Comparison of ENCODE assay signal across 1 mouse cellular context in the genomic region with DNA sequence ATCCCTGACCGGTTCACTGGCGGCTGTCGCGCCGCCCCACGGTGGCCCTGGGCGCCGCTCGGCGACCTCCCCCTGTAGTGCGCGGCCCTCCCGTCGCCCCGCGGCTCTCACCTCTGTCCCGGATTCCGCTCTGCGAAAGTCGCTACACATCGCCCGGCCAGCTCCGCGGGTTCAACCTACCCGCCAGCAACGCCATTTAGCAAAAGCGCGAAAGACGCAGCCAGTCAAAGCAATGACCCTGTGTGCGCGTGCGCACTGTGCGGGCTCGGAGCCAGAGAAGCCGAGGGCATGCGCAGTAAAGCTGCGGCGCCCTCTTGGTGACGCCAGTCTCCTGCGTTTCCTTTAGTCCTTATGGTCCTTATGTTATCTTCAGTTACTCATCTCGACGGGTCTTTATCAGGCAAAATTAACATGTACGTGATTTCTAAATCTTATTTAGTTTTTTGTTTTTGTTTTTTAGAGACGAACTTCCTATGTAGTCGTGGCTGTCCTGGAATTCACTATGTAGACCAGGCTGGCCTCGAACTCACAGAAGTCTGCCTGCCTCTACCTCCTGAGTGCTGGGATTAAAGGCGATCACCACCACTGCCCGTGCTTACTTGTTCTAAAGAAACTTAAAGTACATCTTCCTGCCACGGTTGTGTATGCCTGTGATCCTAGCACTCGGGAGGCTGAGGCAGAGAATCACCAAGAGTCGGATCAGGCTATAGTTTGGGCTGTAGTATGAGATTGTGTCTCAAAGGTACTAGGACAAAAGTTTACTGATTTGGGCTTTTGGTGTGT.
TF ChIP-seq lines count a peak whose summit lies in the region.

Gene Xrcc2, minus strand, starts transcription at position 259 of the 783 bp plus-strand sequence.

TF ChIP-seq in CH12.LX, 34 proteins besides CTCF, POLR2A, EP300 and RAD21 (continued from another document):
- TF ChIP-seq E2F4 (IDR thresholded peaks at IDR 0.05; ENCODE audit: insufficient replicate concordance, low read depth, low read length) = peak; percentile 92
- no peak for TF ChIP-seq CHD2 (IDR thresholded peaks at IDR 0.05; ENCODE audit: low read length)
- no peak for TF ChIP-seq MEF2A (IDR thresholded peaks at IDR 0.05; ENCODE audit: borderline replicate concordance, low read depth, low read length)
- TF ChIP-seq MAX (IDR thresholded peaks at IDR 0.05; ENCODE audit: low read length) = no peak; the same call in 1 of the 2 replicates
- peak; percentile 98 for TF ChIP-seq NRF1 (IDR thresholded peaks at IDR 0.05; ENCODE audit: low read depth, low read length)
- no peak for TF ChIP-seq JUND (conservative IDR thresholded peaks at IDR 0.05; ENCODE audit: low read depth, low read length)
- no peak for TF ChIP-seq ZC3H11A (IDR thresholded peaks at IDR 0.05; ENCODE audit: low read depth, low read length)
- TF ChIP-seq POLR2AphosphoS2 (IDR thresholded peaks at IDR 0.05; ENCODE audit: low read depth, low read length) = peak; percentile 77
- no peak for TF ChIP-seq USF2 (conservative IDR thresholded peaks at IDR 0.05; ENCODE audit: low read depth, low read length)
- no peak for TF ChIP-seq JUN (IDR thresholded peaks at IDR 0.05; ENCODE audit: insufficient read depth, low read depth, low read length)
- TF ChIP-seq HCFC1 (IDR thresholded peaks at IDR 0.05; ENCODE audit: low read depth, low read length) = peak; percentile 79
- TF ChIP-seq KAT2A (IDR thresholded peaks at IDR 0.05; ENCODE audit: insufficient replicate concordance, low read length) = no peak
- no peak for TF ChIP-seq MYC (IDR thresholded peaks at IDR 0.05; ENCODE audit: low read depth, low read length)
